Mouse (Mus musculus): Measurements from ENCODE around the gene Lingo4. TPM values are rescaled to one million over a fixed set of nuclear protein-coding genes. Genes with fewer than 3 reads are reported as not detected.

Gene Lingo4
- polyA plus RNA-seq, 1 experiment = not detected

DNA sequence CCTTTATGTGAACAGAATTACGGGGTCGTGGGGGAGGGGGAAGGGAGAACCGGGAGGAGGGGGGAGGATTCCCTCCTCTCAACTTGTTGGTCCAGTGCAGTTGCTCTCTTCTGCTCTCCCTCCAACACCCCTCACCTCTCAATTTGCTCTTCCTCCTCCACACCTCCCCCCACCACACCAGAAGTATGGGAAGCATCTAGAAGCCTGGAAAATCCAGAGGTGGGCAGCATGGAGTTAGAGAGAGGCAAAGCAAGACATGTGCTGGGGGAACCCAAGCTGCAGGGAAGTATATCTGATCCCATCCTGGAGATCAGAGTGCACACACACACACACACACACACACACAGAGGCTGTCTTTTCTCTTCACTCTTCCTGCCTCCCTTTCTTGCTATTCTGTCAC is 26.3 kb upstream of the Lingo4 start:
- Histone ChIP-seq H3K4me3 (ENCODE audit: insufficient read depth, low read length) (no peak overlapping the region), H3K27ac (ENCODE audit: insufficient read depth, low read length) (no peak overlapping the region), H3K4me1 (ENCODE audit: control insufficient read depth, insufficient read depth, low read length) (no peaks in the 10 kb centered on the region; the same call in 1 of the 2 replicates)
- TF ChIP-seq POLR2A (IDR thresholded peaks at IDR 0.05; ENCODE audit: low read depth, low read length) = no peak

DNA sequence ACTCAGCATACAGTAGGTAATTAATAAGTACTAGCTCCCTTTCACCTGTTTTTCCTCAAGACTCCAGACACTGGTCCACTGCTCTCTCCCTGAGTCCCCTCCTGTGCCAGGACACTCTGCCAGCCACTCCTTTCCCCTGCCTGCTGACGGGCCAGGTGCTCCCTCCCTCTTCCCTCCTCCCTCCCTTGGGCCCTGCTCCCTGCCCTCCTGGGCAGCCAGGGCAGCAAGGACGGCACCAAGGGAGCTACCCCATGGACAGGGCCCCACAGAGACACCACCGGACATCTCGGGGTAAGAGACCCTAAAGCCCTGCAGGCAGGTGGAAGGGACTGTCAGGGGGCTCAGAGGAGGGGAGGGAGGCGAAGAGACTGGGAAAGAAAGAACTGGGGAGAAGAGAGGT is 25.7 kb upstream of the Lingo4 start, which contains the start of gene Rorc:
Rorc (plus strand) TSS at position 154 of the 400 bp plus-strand sequence.
- no peak for TF ChIP-seq CTCF (IDR thresholded peaks at IDR 0.05; ENCODE audit: borderline replicate concordance, insufficient read depth, low read length)
- no peak for TF ChIP-seq POLR2A (IDR thresholded peaks at IDR 0.05; ENCODE audit: low read depth, low read length)
- Histone ChIP-seq H3K27ac (ENCODE audit: insufficient read depth, low read length) (no peak within 1 kb of the TSS), H3K4me3 (ENCODE audit: insufficient read depth, low read length) (no peak within 1 kb of the TSS), H3K4me1 (ENCODE audit: control insufficient read depth, insufficient read depth, low read length) (no peaks in the 10 kb centered on the region; the same call in 1 of the 2 replicates)

DNA sequence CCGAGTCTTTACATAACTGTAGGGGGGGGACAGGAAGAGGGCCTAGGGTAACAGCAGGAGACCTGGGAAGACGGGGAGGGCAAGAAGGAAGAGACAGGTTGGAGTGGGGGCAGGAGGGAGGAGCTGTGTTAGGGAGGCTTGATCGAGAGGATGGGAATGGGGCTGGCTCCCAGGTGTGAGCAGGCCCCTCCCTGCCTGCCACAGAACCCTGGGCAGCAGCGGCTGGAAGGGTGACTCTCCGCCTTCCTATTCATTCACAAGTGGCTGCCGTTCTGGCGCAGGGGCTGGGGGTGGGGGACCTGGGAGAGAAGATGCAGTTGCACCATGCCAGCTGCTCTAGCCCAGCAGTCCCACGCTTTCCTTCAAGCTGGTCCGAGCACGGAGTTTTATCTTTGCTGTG is 25.2 kb upstream of the Lingo4 start:
- Histone ChIP-seq H3K4me1 (ENCODE audit: control insufficient read depth, insufficient read depth, low read length) (no peaks in the 10 kb centered on the region; the same call in 1 of the 2 replicates), H3K4me3 (ENCODE audit: insufficient read depth, low read length) (no peak overlapping the region), H3K27ac (ENCODE audit: insufficient read depth, low read length) (no peak overlapping the region)
- no peak for TF ChIP-seq CTCF (IDR thresholded peaks at IDR 0.05; ENCODE audit: borderline replicate concordance, insufficient read depth, low read length)
- no peak for TF ChIP-seq POLR2A (IDR thresholded peaks at IDR 0.05; ENCODE audit: low read depth, low read length)

DNA sequence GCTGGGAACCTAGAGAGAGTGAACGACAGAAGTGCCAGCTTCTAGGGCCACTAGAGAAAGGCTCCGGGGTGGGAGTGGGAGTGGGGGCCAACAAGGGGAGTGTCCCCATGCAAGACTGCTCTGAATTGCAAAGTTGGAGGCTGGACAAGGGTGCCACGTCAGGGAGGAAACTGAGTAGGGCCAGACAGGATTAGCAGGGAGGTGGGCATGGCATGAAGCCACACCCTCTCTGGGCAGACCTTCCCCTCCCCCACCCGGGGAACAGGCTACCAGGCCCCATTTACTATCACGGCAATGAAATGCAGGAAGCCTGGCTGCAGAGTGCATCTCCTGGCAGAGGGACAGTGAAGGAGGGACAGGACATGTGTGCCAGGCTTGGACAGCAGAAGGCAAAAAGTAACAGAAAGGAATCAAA is 24.7 kb upstream of the Lingo4 start:
- Histone ChIP-seq H3K4me1 (ENCODE audit: control insufficient read depth, insufficient read depth, low read length) (no peaks in the 10 kb centered on the region; the same call in 1 of the 2 replicates), H3K4me3 (ENCODE audit: insufficient read depth, low read length) (no peak overlapping the region), H3K27ac (ENCODE audit: insufficient read depth, low read length) (no peak overlapping the region)
- TF ChIP-seq POLR2A (IDR thresholded peaks at IDR 0.05; ENCODE audit: low read depth, low read length) = no peak
- no peak for TF ChIP-seq CTCF (IDR thresholded peaks at IDR 0.05; ENCODE audit: borderline replicate concordance, insufficient read depth, low read length)

DNA sequence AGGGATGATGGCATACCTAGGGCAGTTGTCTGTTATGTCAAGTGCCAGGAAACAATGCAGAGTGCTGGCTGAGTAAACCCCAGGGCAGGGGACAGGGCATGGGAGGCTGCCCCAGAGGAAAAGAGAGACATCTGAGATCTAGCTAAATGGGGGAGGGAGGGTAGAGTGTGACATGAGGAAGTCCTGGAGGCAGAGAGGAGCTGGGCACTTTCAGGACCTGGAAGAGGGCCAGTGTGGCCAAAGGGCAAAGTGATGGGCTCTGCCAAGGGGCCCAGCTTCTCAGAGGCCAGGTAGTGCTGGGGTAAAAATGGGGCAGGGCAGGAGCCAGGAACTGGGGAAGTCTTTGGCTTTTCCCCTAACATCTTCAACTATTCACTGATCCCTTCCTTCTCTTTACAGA is 23.7 kb upstream of the Lingo4 start:
- no peak for TF ChIP-seq CTCF (IDR thresholded peaks at IDR 0.05; ENCODE audit: borderline replicate concordance, insufficient read depth, low read length)
- no peak for TF ChIP-seq POLR2A (IDR thresholded peaks at IDR 0.05; ENCODE audit: low read depth, low read length)
- no peak overlapping the region for H3K27ac ChIP-seq (ENCODE audit: insufficient read depth, low read length)

DNA sequence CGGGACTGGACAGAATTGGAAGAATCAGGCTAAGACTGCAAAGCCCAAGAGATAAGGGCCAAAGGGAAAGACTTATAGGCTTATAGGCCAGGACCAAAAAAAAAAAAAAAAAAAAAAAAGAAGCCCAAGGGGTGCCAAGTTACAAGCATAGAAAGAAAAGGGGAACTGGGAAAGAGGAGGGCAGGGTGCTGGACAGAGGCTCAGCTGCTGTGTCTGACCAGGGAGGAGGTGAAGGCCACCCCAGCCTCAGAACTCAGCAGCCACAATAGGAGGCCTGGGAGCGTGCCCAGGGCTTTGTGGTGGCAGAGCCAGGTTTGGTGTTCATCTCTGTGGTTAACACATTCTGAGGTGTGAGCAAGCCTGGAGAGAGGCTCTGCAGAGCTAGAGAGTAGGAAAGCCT is 23.2 kb upstream of the Lingo4 start:
- Histone ChIP-seq H3K4me3 (ENCODE audit: insufficient read depth, low read length) (no peak overlapping the region), H3K27ac (ENCODE audit: insufficient read depth, low read length) (no peak overlapping the region), H3K4me1 (ENCODE audit: control insufficient read depth, insufficient read depth, low read length) (no peaks in the 10 kb centered on the region; the same call in none of the 2 replicates)
- no peak for TF ChIP-seq POLR2A (IDR thresholded peaks at IDR 0.05; ENCODE audit: low read depth, low read length)
- TF ChIP-seq CTCF (IDR thresholded peaks at IDR 0.05; ENCODE audit: borderline replicate concordance, insufficient read depth, low read length) = no peak

More for the DNA sequence above, 23.7 kb upstream of the Lingo4 start:
- H3K4me1 ChIP-seq (ENCODE audit: control insufficient read depth, insufficient read depth, low read length) = no peaks in the 10 kb centered on the region; the same call in none of the 2 replicates
- no peak overlapping the region for H3K4me3 ChIP-seq (ENCODE audit: insufficient read depth, low read length)

DNA sequence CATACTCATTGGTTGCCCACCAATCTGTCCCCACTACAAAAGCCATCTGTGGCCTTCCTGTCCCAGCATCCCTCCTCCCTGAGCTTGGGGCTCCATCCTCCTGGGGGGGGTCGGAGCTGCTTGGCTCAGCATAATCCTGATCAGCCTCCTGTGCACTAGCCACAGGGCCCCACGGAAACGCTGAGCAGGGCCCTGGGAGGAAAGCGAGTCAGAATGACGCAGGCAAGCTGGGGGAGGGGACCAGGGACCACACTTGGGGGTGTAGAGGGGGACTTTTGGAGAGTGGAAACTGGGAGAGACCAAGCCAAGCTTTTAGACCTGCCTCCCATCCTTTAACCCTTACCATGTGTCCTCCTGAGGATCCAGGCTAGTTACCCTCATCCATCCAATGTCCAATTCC is 22.5 kb upstream of the Lingo4 start:
- H3K4me1 ChIP-seq (ENCODE audit: control insufficient read depth, insufficient read depth, low read length) = no peaks in the 10 kb centered on the region; the same call in none of the 2 replicates
- no peak overlapping the region for H3K4me3 ChIP-seq (ENCODE audit: insufficient read depth, low read length)
- TF ChIP-seq CTCF (IDR thresholded peaks at IDR 0.05; ENCODE audit: borderline replicate concordance, insufficient read depth, low read length) = no peak
- TF ChIP-seq POLR2A (IDR thresholded peaks at IDR 0.05; ENCODE audit: low read depth, low read length) = no peak
- no peak overlapping the region for H3K27ac ChIP-seq (ENCODE audit: insufficient read depth, low read length)

DNA sequence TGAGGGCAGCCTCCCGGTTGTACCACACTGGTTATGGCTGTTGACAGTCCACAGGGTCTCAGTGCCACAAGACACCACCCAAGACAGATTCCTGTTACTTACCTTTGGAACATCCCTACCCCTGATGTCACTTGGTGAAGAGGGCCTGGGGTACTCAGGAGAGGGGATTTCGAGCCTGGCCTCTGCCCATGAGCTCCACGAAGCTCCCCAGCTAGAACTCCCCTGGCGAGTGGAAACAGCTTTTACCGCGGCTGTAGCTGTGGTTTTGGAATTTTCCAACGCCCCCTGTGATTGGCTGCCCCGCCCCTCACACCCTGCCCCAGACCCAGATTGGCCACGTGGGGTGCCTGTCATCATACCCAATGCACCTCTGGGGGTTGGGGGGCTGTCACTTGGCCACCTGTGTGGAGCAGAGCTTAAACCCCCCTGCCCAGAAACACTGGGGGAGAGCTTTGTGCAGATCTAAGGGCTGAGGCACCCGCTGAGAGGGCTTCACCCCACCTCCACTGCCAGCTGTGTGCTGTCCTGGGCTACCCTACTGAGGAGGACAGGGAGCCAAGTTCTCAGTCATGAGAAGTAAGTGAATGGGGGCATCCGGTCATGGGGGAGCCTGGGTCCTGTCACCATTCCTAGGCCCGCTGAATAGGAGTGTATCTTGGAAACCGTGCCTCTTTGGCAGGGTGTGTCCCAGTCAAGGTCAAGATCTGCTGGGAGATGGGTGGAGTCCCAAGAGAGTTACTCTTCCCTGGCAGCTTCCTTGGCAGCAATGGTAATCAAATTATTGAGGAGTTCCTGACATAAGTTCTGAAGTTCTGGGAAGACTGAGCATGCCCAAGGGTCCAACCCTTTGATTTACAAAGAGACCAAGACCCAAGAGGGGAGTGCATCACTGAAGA is 21.0 kb upstream of the Lingo4 start:
- TF ChIP-seq POLR2A (IDR thresholded peaks at IDR 0.05; ENCODE audit: low read depth, low read length) = no peak
- TF ChIP-seq CTCF (IDR thresholded peaks at IDR 0.05; ENCODE audit: borderline replicate concordance, insufficient read depth, low read length) = no peak
- Histone ChIP-seq H3K4me3 (ENCODE audit: insufficient read depth, low read length) (no peak overlapping the region), H3K27ac (ENCODE audit: insufficient read depth, low read length) (no peak overlapping the region), H3K4me1 (ENCODE audit: control insufficient read depth, insufficient read depth, low read length) (no peaks in the 10 kb centered on the region; the same call in none of the 2 replicates)

DNA sequence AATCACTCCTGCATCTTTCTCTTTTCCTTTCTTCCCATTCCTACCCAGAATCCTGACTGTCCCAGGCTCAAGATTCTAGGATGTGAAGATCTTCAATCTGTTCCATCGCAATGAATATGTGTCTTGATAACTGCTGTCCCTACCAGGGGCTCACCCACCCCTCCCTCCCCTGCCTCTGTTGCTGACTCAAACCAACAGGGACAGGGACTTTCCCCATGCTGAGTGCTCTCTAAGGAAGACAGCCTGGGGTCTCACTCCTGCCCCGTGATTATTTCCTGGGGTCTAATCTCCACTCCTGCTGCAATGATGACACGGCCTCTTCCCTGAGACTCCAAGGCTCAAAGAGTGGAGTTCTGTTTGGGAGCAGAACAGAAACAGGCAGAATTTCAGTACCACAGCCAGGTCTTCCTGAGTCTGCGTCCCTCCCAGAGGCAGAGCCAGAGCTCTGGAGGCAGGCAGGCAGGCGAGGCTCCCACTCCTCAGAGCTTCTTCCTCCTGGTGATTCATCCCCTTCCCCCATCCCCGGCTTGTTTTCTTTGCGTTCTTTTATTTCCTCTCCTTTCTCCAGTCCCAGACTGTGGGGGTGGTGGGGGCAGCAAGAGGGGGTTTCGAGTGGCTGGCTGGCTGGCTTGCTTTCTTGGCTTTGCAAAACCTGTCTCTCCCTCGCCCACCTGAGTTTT is 18.3 kb upstream of the Lingo4 start:
- H3K4me1 ChIP-seq (ENCODE audit: control insufficient read depth, insufficient read depth, low read length) = peaks cover 2% of the 10 kb centered on the region
- H3K27ac ChIP-seq (ENCODE audit: insufficient read depth, low read length) = no peak overlapping the region
- TF ChIP-seq POLR2A (IDR thresholded peaks at IDR 0.05; ENCODE audit: low read depth, low read length) (no peak), CTCF (IDR thresholded peaks at IDR 0.05; ENCODE audit: borderline replicate concordance, insufficient read depth, low read length) (no peak)
- no peak overlapping the region for H3K4me3 ChIP-seq (ENCODE audit: insufficient read depth, low read length)

DNA sequence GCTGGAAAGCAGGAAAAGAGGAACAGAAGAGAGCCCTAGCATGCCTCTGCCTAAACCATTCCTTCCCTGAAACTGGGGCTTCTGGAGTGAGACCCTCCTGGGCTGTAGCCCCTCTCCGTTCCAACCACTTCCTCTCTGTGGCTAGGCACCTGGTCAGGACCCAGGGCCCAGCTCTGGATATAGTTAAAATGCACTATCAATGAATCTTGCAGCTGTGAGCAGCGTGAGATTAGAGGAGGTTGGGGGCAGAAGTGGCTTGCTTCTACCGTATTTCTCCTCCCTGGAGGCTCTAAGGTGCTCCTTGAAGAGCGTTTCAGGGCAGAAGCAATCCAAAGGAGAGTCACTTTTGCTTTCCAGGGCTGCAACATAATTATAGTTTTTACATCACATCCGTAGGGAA is 16.0 kb upstream of the Lingo4 start:
- TF ChIP-seq CTCF (IDR thresholded peaks at IDR 0.05; ENCODE audit: borderline replicate concordance, insufficient read depth, low read length) (no peak), POLR2A (IDR thresholded peaks at IDR 0.05; ENCODE audit: low read depth, low read length) (no peak)
- Histone ChIP-seq H3K4me3 (ENCODE audit: insufficient read depth, low read length) (no peak overlapping the region), H3K4me1 (ENCODE audit: control insufficient read depth, insufficient read depth, low read length) (peaks cover 2% of the 10 kb centered on the region), H3K27ac (ENCODE audit: insufficient read depth, low read length) (no peak overlapping the region)
